Mouse (Mus musculus): ENCODE results near the gene Rnf166.

DNA sequence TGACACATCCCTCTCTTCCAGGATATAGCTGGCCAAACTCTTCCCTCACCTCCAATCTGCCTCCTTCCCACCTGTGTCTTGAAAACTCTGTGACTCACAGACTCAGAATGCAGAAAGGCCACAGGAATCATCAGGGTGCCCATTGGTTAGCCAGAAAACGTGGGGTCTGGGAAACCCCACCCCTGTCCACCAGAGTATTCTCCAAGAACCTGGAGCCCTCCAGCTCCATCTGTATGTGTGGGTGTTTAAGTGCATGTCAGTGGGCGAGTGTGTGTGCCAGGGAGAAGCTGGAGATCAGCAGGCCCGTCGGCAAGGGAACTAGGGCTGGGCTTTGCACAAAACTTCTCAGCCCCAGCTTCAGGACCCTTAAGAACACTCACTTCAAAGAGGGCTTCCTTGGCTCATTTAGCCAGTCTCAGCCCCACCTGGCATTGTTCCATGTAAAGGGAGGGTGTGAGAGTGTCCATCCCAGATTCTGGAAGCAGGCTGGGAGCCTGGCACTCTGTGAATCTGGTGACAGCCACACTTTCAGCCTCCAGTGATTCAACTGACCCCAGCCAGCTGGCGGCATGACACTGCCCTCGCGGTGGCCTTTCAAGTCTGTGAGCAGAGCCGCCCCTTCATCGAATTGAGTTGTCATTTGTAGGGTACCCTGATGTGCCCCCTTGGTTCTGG is 55.8 kb downstream of the Rnf166 start:
- no peak for TF ChIP-seq CTCF (IDR thresholded peaks at IDR 0.05; ENCODE audit: borderline replicate concordance, insufficient read depth, low read length)
- no peak for TF ChIP-seq POLR2A (IDR thresholded peaks at IDR 0.05; ENCODE audit: low read depth, low read length)
